Mouse (Mus musculus) brown adipose tissue, adult 24 weeks (tissue): ENCODE results near the gene Nck2. TPM values are rescaled to one million over a fixed set of nuclear protein-coding genes. Genes with fewer than 3 reads are reported as not detected.
"Not testable (repeated sequence)": the region's sequence is repeated elsewhere in the genome, so short reads cannot be mapped to it uniquely, and the experiment has no call there.

Experiments
- H3K27ac ChIP-seq: fragments of 200-500 bp; replicated peaks from 2 replicates; pipeline ENCODE4 v1.5.1; 2012; ENCODE audit warnings: low read depth, mild to moderate bottlenecking, low read length
- H3K4me1 ChIP-seq: fragments of 200-500 bp; 2 replicates; pipeline ENCODE4 v1.6.1; 2012; ENCODE audit warnings: low read length, mixed read lengths; ENCODE audit not compliant: control insufficient read depth, insufficient read depth, insufficient read length
- H3K4me3 ChIP-seq: fragments of 200-500 bp; 2 replicates; pipeline ENCODE4 v1.5.1; 2012; ENCODE audit warnings: low read depth, mild to moderate bottlenecking, low read length, moderate library complexity; ENCODE audit not compliant: insufficient read depth
- polyA plus RNA-seq: library from polyadenylated mRNA; stranded (reverse); fragments of >200 nt; gene quantifications from 2 replicates; pipeline ENCODE4 v1.2.4, GENCODE M21; 2012; ENCODE audit not compliant: missing spikeins, insufficient read depth, insufficient read length

Gene Nck2
- polyA plus RNA-seq, 1 experiment = 4.7 TPM

DNA sequence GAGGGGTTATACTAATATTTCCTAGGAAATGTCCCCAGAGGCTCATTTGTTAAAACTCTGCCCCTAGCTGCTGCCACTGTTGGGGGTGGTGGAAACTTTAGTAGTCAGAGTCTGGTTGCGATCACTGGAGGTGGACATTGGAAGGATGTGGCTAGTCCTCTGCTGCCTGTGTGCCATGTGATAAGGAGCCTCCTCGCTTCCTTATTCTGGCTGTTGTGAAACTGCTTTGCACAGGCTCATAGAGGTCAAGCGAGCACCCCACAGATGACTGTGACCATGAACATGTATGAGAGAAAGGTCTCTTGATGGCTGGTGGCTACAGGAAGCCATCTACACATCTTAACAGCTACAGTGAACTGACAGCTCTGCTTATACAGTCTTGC is 76.6 kb downstream of the Nck2 start:
- Histone ChIP-seq H3K4me1 (peaks cover 11% of the 10 kb centered on the region), H3K4me3 (no peak overlapping the region), H3K27ac (no peak overlapping the region)

DNA sequence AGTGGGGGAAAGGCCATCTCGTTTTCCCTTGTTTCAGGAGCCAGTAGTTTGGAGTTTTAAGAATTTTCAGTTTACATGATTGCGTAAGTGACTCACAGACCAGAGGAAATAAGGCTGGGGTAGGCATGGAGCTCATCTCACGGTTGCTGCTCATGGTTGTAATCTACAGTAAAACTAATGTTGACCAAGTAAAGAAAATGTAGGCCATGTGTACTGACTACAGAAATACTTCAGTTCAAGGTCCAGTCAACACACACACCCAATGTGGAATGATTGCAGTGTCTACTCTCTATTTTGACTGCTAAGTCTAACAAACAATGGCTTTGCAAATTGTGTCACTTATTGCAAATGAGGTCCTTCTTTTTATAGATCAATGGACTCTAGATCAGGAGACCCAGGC is 77.1 kb downstream of the Nck2 start:
- H3K4me1 ChIP-seq = peaks cover 14% of the 10 kb centered on the region
- H3K27ac ChIP-seq = no peak overlapping the region
- H3K4me3 ChIP-seq = no peak overlapping the region

DNA sequence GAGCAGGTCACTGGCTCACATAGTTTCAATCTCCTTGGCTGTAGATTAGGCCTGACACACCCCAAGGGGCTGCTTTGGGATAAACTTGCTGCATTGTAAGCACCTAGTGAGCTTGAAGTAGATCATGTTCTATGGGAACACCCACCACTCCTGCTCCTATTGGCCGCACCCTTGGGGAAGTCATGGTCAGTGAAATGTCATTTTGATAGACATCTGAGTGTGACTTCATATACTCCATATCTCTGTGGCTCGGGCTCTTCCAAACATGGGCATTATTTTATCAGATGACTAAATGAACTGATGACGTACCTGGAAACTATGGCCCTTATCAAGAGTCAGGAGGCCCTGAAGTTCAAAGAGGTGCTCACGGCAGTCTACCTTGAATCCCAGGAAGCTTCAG is 77.6 kb downstream of the Nck2 start:
- no peak overlapping the region for H3K27ac ChIP-seq
- no peak overlapping the region for H3K4me3 ChIP-seq

DNA sequence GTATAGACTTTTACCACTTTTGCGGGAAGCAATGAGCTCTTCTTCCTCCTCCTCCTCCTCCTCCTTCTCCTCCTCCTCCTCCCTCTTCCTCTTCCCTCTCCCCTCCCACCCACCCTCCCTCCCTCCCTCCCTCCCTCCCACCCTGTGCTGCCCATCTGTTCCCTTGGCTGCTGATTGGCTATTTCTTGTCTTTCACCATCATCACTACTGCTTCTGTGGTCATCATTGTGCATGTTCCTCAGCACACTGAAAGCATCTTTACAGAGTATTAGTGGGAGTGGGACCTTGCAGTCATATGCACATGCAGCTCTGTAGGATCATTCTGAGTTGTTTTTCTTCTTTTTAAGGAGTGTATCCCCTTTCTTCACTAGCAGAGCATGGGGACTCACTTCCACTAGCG is 78.6 kb downstream of the Nck2 start:
- Histone ChIP-seq H3K4me1 (peaks cover 14% of the 10 kb centered on the region), H3K27ac (no peak overlapping the region), H3K4me3 (no peak overlapping the region)

More for the DNA sequence above, 77.6 kb downstream of the Nck2 start:
- peaks cover 14% of the 10 kb centered on the region for H3K4me1 ChIP-seq

DNA sequence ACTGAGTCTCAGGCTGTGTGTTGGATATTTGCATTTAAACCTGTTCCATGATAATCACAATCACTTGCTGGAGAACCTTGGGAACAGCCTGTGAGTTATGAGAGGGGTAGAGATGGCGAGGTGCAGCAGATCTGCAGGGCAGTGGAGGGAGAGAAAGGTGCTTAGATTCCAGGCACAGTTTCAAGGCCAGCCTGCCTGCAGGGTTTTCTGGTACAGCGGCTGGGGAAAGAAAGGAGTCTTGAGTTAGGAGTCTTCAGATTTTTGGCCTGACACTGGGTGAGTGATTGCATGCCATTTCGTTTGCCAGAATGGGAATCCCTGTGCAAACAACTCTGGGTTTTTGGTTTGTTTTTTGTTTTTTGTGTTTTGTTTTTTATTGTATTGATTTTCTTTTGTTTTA is 80.0 kb downstream of the Nck2 start:
- Histone ChIP-seq H3K4me3 (no peak overlapping the region), H3K27ac (no peak overlapping the region)

DNA sequence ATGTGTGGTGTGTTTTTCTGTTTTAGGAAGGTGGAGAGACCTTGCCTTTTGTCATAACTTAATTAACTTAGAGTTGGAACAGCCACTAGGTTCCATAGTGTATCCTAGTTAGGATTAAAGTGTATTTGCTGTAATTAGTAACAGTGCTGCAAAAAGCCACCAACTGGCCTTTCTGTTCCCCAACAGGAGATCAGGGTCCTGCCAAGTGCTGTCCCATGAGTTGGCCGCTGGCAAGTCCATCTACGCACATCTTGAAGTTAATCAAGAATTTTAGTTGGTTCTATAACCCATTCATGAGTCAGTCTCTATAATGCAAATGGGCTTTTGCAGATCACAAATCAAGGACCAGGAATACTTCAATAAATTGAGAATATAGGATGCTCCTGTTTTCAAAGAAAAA is 83.9 kb downstream of the Nck2 start:
- peaks cover 16% of the 10 kb centered on the region for H3K4me1 ChIP-seq
- H3K27ac ChIP-seq = no peak overlapping the region
- no peak overlapping the region for H3K4me3 ChIP-seq

More for the DNA sequence above, 80.0 kb downstream of the Nck2 start:
- peaks cover 14% of the 10 kb centered on the region for H3K4me1 ChIP-seq

DNA sequence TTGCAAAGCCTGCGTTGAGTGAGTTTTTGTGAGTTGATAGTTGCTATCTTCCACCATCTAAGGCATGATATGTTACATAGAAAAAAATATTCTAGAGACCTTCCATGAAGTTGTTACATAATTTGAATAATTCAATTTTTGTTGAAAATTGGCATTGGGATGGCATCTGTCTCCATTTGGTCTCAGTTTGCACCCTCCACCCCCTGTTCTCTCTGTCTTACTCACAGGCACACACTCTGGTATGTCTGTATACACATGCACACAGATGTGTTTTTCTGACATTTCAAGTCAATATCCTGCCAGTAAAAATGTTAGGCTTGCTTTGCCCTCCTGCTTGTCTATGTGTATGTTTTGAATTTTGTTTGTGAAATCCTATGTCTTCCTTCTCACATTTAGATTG is 84.7 kb downstream of the Nck2 start:
- peaks cover 16% of the 10 kb centered on the region for H3K4me1 ChIP-seq
- no peak overlapping the region for H3K4me3 ChIP-seq
- no peak overlapping the region for H3K27ac ChIP-seq

DNA sequence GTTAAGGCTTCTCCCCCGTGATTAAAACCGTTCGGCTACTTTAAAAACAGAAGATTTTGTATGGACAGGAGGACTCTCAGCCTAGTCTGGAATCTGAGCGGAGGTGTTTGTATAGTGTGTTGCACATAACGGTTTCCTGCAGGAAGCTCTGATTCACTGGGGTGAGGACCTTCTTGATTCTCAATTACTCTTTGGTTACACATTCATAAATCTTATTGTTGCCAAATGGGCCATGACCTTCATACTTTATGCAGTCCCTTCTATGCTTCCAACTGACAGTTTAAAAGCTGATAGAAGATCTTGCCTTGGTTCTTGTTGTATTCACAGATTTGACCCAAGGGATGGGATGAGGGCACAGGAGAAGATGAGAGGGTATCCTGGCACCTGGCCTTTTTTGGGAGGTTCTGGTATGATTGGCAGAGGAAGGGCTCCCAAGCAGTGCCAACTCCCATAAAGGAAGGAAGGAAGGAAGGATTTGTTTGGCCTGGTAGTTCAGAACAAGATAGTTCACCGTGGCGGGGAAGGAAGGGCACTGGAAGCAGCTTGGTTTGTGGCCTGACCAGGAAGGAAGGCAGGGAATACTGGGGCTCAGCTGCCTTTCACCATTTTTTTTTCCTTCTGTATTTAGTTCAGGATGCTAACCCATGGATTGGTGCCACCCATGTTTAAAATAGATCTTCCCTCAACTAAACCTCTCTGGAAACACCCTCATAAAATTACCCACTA is 86.1 kb downstream of the Nck2 start:
- no peak overlapping the region for H3K4me3 ChIP-seq
- H3K4me1 ChIP-seq = peaks cover 17% of the 10 kb centered on the region
- 0 out of 2 replicates have a peak overlapping the region, but pooled peaks have one; percentile 46 for H3K27ac ChIP-seq

DNA sequence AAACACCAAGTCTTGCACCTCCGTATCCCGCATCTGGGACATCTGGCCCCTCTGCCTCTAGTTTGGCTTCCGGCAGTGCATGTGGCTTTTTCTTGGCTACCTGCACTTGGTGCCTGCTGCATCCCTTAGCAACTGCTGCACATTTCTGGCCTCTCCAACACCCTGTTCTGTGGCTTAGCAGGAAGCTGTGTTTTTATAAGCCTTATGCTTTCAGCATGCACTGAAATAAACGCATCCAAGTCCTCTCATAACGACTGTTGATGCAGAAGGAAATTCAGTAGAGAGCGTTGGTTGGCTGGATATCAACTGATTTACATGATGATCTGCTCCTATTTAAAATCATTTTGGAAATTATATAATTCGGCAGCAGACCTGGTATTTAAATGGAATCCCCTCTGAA is 86.9 kb downstream of the Nck2 start:
- H3K4me1 ChIP-seq = peaks cover 19% of the 10 kb centered on the region
- no peak overlapping the region for H3K4me3 ChIP-seq
- no peak overlapping the region for H3K27ac ChIP-seq

DNA sequence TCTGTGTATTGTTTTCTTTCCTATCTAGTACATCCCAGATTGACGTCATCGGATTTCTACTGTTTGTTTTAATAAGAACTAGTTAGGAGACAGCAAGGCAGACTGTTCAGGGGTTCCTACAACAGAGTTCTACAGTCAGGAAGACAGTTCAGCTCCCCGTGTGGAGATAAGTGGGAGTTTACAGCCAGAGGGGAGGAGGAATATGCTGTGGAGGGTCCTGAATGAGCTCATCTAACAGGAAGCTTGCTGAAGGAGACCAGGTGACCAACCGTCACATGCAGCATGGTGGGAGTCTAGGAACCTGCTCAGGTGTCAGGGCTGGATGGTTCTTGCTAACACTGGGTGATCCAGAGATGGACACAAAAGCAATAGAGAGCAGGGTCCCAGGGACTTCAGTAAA is 87.9 kb downstream of the Nck2 start:
- H3K4me1 ChIP-seq = peaks cover 18% of the 10 kb centered on the region
- H3K27ac ChIP-seq = no peak overlapping the region
- H3K4me3 ChIP-seq = no peak overlapping the region

DNA sequence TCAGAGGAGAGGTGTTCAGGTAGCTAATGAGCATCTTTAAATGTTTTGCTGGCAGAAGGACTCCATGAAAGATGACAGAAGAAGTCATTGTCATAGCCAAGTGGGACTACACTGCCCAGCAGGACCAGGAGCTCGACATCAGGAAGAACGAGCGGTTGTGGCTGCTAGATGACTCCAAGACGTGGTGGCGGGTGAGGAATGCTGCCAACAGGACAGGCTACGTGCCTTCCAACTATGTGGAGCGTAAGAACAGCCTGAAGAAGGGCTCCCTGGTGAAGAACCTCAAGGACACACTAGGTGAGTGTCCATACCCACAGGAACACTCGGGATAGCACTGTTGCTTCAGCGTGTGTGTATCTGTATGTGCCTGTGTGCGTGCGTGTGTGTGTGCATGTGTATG is 89.1 kb downstream of the Nck2 start:
- peaks cover 18% of the 10 kb centered on the region for H3K4me1 ChIP-seq
- not testable (repeated sequence) for H3K4me3 ChIP-seq, H3K27ac ChIP-seq

DNA sequence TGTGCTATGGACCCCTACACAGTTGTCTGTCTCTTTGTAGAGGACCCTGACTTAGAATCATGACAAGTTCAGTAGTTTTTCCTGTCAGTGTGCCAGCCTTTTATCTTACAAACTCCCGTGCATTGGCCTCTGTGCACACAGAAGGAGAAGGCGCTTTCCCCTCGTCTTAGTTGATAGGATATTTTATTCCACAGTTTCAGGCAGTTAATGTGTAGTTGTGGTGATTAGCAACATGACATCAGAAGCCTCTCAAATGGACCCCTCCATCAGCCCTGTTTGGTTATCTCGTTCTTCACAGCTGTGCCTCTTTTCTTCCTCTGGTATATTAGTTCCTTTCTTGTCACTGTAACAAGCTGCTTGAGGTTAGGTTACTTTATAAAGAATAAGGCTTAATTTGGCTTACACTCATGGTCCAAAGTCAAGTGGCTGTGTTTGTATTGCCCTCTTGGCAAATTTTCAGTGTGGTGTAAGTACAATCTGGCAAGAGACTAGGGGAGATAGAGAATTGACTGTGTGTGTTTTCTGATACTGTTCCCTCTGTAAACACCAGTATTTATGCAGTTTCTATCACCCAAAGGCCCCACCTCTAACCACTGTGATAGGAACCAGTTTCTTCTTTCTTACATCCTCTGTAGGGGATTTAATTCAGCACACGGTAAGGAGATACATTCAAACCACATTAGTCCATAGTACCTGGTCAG is 89.8 kb downstream of the Nck2 start:
- H3K27ac ChIP-seq = no peak overlapping the region
- no peak overlapping the region for H3K4me3 ChIP-seq
- H3K4me1 ChIP-seq = peaks cover 18% of the 10 kb centered on the region

DNA sequence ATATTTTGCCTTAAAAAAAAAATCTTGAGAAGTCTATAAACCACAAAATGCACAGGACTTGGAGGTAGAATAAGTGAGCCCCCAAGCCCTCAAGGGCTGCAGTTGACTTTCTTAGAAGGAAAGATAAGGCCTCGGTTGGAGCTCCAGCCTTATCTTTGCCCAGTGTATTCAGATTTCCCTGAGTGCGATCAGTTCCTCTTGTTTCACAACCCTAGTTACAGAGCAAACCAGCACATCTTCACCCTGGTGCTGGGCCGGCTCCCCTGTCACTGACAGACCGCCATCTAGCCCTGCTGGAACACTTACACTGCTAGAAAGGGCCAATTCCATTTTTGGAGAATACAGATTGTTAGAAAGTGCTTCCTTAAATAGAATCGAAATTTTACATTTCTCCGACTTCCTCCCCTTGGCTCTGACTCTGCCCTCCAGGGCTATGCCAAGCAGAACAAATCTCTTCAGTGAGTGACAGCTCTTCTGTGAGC is 91.2 kb downstream of the Nck2 start:
- no peak overlapping the region for H3K27ac ChIP-seq
- H3K4me1 ChIP-seq = peaks cover 22% of the 10 kb centered on the region
- H3K4me3 ChIP-seq = no peak overlapping the region

DNA sequence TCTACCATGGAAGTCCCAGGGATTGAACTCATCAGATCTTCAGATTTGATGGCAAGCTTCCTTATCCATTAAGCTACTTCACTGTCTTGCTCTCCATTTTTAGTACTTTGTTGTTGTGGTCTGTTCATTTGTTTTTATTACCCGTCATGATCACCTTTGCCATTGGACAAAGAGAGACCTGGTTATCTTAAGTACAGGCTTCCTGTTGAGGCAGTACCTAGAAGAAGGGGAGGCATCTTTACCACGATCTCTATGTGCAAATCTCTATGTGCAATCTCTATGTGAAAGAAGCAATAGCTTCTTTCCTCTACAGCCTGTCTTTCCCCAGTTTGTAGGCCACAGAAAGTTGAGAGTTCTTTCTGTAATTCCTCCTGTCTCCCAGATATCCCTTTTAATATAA is 91.9 kb downstream of the Nck2 start:
- no peak overlapping the region for H3K4me3 ChIP-seq
- peaks cover 15% of the 10 kb centered on the region for H3K4me1 ChIP-seq
- H3K27ac ChIP-seq = no peak overlapping the region

DNA sequence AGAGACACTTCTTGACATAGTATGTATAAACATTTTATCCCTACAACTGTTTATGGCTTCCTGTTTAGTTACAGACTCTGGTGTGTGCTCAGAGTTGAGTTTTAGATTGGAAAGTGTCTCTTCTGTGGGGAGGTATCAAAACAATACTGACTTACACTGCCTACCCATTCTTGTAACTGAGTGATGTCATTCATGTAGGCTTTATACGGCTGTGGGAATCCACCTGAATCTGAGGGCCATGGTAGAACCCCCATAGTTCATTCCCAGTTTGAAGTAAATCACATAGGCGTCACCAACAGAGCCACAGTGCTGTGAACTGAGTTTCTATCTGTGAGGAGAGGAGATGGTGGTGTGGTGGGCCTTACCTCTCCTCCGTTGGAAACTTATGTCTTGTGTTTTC is 92.6 kb downstream of the Nck2 start:
- Histone ChIP-seq H3K4me1 (peaks cover 13% of the 10 kb centered on the region), H3K4me3 (no peak overlapping the region), H3K27ac (no peak overlapping the region)

DNA sequence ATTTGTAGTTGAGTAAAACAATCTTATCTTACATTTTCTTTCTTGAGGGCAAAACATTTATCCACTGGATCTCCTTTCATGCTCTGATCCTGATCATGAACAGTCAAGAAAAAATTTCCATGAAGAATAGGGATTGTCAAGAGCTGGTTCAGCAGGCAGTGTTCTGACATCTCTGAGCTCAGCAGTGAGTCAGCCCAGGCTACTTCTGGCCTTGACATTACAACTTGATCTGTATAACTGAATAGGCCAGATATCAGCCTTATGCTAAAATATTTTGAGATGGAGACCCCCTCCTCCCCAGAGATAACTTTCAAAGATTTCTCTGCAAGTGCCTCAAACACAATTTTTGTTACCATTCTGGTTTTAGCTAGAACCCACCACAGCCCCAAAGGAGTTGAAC is 93.1 kb downstream of the Nck2 start:
- H3K4me3 ChIP-seq = no peak overlapping the region
- H3K27ac ChIP-seq = no peak overlapping the region
- peaks cover 11% of the 10 kb centered on the region for H3K4me1 ChIP-seq
